Mouse (Mus musculus) urinary bladder, postnatal 36 days (tissue): ENCODE measurements around the gene Sctr.

ENCODE experiments used
- DNase-seq, 2 experiments: peaks; one replicate each; pipeline ENCODE4 v3.0.0; 2022; ENCODE audit warnings: low spot score in 2 of 2, mixed read lengths in 1 of 2

The Sctr gene

DNA sequence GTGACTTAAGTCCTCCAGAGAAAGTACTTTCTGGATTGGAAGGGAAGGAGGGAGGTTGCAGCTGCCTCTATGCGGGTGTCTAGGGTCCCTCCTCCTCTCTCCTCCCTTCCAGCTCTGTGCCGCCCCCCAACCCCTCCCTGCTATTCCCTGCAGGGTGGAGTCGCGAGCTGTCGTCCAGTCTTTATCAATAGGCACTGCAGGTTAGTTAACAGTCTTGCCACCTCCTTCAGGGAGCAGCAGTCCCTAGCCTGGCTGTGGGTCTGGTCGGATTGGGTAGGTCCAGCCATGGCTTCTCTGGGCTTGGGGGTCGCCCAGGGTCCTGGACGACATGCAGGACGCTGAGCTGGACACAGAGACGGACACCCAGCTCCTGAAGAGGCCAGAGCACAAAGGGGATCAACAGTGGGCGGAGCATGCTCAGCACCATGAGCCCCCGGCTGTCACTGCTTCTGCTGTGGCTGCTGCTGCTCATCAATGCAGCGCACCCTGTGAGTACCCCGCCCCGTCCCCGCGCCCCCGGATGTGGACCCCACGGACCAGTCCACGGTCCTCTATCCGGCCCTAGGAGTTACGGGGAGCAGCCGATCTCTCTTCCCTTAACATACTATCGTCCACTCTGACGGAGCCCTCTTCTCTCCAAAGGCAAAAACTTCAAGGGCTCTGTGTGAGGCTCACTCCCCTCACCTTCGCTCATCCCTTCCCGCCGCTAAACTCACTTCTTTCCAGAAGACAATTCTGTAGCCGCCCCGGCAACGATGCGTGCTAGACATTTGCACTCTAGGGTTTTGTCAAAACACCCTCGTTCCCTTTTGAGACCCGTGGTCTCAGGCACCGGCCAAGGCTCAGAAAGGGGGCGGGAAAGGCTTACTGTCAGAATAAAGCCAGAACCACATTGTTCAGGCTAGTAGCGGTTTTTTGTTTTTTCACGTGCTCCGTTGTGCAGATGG lies at the start of gene Sctr:
Gene Sctr, plus strand, starts transcription at position 51 of the 947 bp plus-strand sequence.
- DNase-seq, result no peak

DNA sequence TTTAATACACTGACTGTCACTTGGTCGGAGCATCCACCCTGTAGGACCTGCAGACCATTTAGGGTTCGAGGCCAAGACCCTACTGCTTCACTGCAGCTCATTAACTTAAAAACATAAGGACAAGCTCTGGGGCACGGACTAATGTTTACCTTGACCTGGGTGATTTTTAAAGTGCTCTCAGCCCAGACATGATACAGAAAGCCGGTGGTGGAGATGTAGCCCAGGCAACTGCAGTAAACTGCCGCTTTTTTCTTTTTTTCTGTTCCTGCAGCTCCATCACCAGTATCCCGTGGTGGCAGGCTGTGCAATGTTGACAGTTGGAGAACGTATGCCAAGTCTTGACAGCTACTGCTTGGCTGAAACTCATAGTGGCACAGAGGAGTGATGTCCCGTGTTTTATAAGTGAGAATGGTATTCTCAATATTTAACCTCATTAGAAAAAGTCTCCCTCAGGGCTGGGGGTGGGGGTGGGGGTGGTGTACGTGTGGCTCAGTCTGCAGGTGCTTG lies 48.9 kb upstream of the Sctr start:
- DNase-seq, result no peak

DNA sequence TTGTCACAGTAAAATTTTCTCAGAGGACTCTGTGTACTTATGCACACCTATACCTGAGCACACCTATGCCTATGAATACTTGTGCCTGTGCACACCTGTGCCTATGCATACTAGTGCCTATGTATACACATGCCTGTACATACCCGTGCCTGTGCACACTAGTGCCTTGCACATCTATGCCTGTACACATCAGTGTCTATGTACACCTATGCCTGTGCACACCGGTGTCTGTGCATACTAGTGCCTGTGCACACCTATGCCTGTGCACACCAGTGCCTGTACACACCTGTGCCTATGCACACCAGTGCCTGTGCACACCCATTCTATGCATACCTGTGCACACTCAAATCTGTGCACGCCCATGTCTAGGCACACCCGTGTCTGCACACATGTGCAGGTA lies 47.2 kb upstream of the Sctr start:
- no peak for DNase-seq

DNA sequence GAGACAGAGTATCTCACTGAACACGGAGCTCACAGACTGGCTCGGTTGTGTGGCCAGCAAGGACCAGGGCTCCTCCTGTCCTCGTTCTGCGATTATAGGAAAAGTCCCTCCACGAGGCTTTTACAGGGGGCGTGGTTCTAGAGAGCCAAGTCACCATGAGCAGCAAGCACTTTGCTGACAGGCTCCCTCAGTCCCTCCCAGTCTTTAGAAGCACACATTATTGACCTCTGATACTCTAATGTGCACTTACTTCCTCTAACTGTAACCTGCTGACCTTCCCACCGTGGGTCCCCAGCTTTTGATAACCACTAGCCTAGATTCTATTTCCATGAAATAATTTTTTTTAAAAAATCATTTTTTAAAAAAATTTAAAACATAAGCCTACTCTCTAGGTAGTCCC lies 46.8 kb upstream of the Sctr start:
- no peak for DNase-seq

DNA sequence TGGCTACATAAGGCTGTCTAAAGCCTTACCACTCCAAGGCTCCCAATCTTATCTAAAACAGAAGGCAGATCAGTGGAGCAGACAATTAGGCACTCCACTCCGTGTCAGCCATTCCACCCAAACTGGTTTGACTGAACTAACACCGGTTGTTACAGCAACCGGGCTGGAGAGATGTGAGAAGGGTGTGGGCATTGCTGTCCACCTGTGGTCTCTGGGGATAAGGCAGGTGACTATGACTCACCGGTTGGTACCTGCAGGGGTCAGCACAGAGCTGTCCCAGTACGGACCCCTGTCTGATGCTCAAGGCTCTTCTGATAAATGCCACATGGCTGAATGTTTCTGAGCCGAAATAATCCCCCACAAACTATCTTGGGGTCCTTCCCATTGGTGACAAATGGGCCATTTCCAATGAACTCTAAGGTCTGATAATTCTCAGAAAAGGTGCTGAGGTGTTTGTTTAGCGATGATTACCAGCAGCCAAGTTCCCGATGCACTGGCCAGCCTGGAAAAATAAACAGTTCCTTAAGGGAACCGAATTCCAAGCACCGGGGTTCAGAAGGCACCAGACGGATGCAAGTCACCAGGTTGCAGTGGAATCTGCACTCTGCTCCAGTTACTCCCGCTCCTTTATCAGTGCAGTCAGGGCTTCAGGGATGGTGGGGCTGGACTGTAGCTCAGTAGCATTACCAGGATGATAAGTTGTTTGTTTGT lies 40.7 kb upstream of the Sctr start:
- no peak for DNase-seq

DNA sequence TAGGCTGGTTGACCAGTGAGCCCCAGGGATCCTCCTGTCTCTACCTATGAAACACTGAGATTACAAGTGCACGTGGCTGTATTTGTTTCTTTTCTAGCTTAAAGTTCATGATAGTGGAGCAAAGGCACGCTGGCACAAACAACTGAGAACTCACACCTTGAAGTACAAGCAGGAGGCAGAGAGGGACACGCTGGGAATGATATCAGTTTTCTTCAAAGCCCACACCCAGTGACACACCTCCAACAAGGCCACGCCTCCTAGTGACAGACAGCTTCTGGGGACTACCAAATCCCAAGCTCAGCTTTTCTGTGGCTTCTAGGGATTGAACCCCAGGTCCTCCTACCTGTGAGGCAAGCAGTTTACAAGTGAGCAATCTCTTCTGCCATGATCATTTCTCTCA lies 33.6 kb upstream of the Sctr start:
- no peak for DNase-seq

DNA sequence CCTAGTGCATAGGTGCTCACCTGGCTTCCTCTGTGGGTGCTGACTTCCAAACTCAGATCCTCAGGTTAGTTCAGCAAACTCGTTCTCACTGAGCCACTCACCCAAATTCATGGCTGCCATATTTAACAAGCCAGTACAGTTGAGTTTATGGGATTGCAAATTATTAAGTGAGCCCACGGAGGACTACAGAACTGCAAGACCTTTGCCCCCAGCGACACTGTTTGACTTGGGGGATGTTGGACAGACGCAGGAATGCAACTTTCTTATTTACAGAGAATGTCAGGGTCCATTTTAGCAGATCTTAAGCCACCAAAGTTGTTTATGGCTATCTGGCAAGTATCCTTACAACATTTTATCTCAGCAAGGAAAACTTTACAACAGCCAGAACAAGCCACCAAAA lies 31.6 kb upstream of the Sctr start:
- no peak for DNase-seq

DNA sequence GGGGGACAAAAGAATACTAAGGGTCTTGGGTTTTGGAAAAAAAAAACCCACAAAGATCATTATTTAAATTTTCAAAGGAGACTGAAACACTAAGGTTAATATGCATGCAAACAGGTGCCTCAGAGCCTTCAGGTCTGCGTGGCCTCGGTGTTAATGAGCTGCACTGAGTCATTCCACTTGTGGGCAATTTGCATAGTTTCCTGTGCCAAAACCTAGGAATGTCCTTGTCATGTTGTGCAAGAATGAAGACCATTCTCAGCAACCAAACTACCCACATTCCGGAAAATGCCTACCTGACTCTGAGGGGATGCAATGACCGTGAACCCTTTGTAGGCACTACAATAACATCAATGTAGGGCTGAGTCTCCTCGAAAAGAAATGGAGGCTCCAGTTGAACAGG lies 20.1 kb upstream of the Sctr start:
- no peak for DNase-seq

DNA sequence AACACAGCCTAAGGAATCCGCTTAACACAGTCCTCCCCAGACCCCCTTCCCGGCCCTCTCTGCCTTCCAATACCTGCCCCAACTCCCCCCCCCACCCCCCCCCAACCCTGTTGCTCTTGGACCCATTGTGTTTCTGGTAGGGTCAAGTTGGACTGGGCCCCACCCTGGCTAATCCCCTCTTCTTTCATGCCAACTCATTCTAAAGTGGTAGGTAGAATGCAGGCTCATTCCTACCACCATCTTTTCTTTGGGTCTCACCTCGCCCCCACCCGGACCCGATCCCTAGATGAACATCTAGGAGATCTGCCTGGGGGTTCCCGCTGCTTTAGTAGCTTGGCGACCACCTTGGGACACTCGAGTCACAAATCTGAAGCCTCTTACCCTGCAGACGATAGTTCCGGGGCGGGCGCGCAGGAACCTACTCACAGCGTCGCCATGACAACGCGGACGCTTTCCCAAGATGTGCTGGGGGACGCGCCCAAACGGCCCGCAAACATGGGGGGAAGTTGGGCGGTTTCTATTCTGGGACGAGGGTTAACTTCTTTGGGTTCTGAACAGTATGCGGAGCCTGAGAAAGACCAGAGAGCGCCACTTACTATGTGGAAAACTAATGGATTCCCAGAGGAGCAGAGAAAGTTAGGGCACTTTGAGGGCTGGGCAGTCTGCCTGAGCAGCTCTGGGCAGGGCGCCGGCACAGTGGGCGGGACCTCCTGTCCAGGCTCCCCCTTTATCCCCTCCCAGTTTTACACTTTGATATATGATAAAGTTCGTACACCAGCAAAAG lies 9.7 kb upstream of the Sctr start, which contains the start of gene Cfap221:
Gene Cfap221, minus strand, starts transcription at position 437 of the 784 bp plus-strand sequence.
- peak; percentile 10 to 61 for DNase-seq

DNA sequence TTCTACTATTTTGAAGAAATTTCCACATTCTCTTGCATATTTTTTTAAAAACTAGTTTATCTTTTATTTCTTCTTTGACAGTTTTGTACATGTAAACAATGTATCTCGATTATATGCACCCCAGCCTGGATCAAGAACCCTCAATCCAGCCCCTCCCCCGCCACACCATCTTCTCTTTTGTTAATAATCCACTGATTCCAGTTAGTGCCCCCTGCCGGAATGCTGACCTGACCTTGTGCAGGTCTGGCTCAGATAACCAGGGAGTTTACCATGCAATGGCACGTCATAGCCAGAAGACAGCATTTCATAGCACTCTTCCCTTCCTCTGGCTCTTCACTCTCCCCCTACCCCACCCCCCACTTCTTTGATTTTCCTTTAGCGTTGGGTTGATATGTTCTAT lies 9.1 kb upstream of the Sctr start:
- DNase-seq, result no peak

DNA sequence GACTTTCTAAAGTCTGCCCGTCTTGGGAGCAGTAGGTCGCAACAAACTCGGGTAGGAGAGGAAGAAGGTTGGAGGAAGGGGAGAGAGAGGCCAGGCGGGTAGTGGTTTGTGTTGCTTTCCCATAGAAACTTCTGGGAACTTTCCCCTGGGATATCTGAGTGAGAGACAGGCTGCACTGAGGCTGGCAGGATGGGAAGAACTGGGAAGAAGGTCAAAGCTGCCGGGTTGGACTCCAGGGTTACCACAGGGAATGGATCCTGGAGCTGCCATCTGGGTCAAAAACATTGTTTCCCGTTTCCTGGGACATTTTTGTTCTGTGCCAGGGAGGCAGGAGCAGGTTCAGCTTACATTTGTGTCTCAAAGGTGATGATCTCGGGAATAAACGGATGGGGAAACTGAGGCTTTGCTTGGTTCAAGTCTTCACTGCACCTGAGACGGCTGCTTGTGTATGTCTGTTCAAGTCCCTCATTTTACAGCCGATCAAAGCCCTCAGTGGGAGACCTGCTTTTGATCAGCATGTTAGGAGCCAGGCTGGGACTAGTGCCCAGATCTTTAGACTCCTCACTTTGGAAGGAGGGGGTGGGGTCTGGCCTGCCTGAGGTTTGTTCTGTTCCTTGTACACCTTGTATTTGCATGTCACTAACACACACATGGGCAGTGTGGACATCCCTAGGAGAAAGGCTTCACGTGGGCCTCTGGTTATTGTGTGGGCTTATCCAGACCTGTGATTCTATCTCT lies 1.3 kb downstream of the Sctr start:
- DNase-seq, result no peak

DNA sequence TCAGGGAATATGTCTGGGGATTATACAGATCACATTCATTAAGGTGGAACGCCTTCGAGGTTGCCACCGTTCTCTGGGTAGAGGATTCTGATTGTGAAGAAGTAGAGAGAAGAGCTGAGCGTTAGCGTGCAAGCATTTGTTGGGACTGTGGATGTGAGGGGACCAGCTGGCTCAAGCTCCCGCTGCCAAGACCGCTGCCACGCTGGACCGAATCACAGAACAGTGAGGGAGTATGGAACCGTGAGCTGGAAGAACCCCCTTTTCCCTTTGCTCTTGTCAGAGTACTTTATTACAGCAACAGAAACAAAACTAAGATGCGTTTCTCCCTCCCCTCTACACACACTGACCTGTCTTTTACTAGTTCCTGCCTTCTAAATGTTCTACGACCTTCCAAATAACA lies 5.9 kb downstream of the Sctr start:
- no peak for DNase-seq

DNA sequence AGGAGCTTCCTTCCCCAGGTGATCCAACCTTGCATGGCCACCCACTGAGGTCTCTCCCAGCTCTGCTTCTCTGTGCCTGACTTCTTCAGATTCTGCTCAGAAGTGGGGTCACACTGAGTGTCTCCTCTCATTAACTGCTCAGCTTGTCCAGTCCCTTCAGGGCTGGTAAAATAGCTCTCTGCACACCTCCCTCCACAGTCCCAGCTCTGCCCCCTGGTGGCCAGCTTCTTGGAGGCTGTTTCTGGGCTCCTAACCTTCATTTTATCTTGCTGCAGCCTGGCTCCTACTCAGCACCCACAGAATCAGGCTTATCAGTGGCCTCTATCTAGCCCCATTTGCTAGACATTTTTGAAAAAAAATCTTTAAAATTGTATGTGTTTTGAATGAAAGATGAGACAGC lies 6.4 kb downstream of the Sctr start:
- DNase-seq, result peak; percentile 38 to 64

DNA sequence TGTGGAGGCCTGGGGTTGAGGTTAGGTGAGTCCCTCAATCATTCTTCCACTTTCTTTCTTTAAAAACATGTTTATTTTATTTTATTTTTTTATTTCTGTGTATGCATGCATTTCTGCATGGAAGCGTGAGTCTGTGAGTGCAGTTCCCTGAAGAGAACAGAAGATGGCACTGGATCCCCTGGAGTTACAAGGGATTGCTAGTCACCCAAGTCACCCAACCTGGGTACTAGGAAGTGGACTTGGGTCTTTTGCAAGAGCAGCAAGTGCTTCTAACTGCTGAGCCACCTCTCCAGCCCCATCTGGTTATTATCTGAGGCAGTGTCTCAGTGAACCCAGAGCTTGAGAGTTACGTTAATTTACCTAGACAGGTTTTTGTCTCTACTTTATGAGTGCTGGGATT lies 9.5 kb downstream of the Sctr start:
- no peak for DNase-seq

DNA sequence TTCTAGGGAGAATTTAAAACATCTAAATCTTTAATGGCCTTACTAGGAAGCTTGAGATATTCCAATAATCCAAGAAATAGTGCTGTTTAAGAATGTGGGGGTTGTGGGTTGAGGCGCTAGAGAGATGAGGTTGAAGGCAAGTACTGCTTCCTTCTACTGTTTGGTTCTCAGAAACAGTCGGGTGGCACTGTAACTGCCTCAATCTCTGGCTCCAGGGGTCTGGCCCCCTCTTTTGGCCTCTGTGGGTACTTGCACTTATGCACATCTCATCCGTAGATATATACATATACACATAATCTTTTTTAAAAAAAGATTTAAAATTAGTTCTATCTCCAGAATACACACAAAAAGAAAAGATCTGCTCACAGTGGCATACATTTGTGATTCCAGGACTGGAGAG lies 12.2 kb downstream of the Sctr start:
- no peak for DNase-seq

DNA sequence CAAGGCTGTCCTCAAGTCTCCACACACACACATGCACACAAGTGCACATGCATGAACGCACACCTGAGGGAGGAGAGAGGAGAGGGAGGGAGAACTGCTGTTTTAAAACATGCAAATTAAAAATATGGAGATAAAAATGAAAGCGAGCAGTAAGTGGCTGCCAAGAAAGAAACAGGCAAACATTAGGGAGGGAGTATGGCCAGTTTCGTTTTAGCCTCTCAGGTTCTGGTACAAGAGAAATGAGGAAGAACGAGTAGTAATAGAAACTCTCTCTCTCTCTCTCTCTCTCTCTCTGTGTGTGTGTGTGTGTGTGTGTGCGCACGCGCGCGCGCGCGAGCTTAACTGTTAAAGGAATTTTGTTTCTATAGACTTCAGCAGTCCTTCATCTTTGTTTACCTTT lies 12.7 kb downstream of the Sctr start:
- DNase-seq, result no peak

DNA sequence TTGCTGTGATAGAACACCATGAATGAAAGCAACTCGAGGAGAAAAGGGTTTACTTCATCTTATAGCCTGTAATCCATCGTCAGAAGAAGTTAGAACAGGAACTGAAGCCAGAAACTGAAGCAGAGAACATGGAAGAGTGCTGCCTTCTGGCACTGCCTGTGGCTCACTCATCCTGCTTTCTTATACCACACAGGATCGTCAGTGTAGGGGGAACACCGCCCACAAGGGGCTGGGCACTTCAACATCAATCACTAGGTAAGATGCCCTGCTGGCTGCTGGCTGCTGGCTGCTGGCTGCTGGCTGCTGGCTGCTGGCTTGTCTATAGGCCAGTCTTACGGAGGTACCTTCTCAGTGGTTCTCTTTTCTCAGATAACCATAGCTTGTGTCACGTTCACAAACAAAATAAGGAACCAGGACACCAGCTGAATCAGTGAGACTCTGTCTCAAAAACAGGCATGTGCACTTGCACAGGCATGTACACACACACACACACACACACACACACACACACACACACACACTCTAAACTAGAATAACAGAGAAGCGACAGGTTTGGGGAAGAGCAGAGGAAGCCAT lies 13.7 kb downstream of the Sctr start:
- no peak for DNase-seq

DNA sequence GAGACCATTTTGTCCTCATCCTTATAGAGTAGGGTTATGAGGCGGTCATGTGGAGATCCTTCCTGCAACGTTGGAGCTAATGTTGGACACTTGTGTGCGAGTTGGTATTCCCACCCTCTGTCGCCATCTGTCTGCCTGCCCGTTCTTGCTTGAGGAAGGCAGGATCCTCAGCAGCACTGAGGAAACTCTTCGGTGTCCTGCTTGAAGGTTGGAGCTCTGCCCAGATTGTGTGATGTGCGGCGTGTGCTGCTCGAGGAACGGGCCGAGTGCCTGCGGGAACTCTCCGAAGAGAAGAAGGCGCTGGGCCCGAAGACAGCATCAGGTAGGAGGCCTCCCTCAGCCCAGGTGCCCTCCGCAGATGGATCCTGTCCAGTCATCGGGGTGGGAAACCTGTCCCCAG lies 15.3 kb downstream of the Sctr start:
- no peak for DNase-seq

DNA sequence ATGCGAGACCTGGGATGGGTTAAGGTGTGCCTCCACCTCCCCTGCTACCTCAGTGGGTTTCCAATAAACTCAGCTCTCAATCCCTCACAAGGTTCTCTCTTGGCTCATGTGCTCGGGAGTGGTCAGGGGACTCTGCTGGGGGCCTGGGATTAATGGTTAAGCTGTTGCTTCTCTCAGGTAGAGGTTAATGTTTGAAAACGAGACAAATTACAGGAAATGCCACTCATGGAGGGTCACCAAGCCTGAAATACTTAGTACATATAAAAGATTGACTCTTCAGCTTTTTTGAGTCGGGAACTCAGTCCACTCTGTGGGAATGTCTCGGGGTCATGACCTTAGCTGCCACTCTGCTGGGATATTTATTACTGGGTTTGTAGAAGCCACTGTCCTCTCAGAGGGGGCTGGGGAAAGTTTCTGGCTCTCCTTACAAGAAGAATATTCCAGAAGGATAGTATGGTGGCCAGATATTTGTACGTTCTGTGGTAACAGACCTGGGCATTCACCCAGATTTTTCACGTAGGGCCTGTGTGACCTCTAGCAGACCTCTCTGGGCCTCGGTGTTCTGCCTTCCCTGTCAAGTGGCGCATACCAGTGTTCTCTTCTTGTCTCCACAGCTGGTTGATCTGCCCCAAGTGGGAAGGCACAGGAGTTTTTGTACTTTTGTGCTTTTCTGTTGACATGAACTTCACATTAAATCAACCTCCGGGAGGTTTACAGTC lies 17.8 kb downstream of the Sctr start:
- DNase-seq, result no peak

DNA sequence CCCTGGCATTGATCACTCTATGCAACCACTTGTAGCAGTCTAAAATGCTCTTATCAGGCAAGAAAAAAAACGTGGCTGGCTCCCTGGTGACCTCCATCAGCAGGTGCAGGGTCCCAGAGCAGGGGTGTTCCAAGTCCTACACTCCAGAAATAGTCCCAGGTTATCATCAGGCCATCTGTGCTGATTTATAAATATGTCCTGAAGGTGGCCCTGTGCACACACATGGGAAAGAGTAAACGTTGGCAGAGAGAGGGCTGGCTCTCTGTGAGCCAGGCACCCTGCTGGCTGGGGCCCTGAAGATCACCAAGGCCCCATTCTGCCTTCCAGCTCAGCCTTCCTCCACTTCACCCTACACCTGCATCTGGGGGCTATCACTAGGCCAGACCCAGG lies 18.4 kb downstream of the Sctr start:
- DNase-seq, result no peak
